Mouse (Mus musculus) WW6 (cell line): ENCODE data around the gene Gp2.

Experiments
- DNase-seq: peaks from one replicate; pipeline ENCODE4 v3.0.0-alpha.2; 2013; ENCODE audit warnings: low read depth, low spot score

Gene Gp2

DNA sequence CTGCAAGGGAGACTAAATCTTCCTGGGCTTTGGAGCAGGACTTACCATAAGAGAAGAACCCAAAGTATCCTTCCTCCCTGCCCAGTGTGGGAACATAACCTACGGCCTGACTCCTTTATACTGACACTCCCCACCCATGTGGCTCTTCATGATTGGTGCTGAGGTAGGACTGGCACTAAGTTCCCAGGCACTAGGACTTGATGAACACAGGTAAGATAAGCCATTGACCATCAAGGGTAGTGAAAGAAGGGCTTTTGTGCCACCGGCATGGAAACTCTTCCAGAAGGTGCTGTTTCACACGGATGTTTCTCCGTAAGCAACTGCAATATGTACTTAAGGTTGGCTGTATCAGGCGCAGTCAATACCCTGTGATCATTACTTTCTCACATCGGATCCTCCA lies at the start of gene Gp2:
Gene Gp2 (minus strand): TSS at position 101 of the 400 bp plus-strand sequence.
- no peak for DNase-seq

DNA sequence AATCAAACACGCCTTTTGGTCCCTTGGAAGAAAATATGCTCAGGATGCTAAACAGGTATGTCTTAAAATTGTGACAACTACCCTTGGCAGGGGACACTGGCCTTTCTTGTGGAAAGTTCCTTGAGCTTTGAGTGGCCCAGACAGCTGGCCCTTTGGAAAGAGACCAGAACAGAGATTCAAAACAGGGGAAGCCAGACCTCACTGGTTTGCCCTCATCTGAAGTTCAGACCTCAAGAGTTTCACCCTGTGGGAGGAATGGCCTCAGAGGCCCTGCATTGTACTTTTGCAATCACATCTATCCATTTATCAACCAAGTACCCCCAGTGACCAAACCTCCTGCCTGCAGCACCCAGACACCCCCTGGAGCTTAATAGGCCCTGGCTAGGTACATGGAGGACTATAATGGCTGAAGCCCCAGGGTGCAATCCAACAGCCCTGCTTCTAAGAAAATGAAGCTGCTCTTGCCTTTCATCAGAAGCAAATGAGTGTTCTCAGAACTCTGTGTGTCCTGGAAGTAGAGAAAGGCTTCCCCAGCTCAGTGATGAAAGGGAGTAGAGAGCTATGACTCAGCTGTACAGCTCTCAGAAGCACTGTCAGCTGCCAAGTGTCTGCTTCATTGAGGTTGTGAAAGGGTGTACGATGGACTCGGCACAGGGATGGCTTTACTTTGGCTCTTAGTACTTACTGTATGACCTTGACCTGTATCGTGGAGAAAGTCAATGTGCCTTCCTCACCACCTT lies 31.1 kb upstream of the Gp2 start:
- DNase-seq, result no peak

DNA sequence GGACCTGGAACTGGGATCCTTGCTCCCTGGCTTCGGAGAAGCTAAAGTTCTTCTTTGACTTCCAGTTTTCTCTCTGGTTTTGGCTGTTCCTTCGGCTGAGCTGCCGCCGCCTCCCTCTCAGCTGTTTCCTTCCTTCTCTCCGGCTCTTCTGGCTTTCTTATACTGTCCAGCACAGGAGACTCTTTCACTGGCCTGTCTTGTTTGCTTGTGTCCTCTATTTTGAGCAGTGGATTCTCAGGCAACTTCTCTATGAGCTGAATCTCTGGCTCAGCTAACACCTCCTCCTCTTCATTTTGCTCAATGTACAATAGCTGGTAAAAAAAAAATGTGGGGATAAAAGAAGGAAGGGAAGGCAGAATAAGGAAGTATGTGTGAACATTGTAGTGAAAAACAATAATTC lies 27.6 kb upstream of the Gp2 start:
- no peak for DNase-seq

DNA sequence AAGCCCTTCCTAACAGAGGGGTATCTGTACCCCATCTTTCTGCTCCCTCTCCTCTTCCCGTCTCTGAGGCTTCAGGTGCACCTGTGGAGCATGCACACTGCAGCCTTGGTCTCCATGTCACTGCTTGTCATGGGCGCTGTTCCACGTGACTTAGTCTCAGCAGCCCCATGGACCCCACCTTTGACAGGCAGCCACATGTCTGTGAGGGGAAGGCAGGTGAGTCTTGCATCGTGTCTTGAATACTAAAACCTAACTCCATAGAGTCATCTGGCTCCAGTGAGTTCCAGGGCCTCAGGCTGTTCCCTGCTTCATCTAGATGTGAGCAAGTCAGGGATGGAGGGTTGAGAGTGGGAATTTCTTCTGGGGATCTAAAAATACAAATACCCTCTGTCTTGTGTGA lies 25.1 kb upstream of the Gp2 start:
- DNase-seq, result no peak

DNA sequence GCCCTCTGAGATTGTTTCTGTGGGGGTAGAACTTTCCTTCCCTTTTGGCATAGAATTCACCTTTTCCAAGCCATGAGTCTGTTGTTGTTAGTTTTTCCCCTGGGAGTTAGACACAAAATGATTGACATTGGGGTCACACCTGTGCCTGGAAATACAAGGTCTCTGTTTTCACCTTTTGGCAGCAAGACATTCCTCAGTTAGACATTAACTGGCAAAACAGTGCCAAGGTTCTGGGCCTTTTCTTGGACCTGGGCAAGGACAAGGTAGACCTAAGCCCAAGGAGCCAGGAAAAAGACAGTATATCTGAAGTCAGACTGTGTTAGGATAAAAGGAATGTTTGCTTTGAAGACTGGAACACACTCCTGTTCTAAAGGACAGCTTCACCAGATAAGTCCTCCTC lies 20.2 kb upstream of the Gp2 start, which contains the start of gene Umod:
Gene Umod (minus strand): TSS at position 27 of the 400 bp plus-strand sequence.
- DNase-seq, result no peak

DNA sequence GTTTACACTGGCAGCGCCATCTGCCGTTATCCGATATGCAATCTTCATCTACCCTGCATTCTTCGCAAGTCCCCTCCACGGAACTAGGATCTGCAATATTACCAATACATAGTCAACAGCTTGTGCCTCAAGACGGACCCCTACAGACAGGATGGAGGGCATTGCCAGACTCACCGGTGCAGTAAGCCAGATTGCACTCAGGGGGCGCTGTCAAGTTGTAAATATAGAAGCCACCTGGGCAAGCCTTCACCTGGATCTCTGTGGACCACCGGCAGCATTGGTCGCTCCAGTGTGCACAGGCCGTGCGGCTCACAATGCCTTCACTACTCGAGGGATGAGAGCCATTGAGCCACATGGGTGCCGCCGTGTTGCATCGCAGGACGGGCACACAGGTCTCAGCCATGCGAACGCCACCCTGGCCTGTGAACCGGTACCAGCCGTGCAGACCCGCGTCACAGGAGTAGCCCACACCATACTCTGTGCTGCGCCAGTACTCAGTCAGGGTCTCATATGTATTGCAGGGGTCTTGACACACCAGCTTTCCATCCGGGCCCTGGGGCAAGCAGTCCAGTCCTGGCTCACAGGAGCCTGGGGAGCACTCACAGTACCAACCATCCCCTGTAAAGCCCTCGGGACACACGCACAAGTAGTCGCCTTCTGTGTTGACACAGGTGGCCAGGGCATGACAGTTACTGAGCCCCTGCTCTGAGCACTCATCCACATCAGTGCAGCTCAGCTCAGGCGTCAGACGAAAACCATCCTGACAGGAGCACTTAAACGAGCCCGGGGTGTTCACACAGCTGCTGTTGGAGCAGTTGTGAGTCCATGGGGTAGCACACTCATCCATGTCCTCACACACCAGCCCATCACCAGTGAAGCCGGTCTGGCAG lies 17.7 kb upstream of the Gp2 start:
- DNase-seq, result peak; percentile 33

DNA sequence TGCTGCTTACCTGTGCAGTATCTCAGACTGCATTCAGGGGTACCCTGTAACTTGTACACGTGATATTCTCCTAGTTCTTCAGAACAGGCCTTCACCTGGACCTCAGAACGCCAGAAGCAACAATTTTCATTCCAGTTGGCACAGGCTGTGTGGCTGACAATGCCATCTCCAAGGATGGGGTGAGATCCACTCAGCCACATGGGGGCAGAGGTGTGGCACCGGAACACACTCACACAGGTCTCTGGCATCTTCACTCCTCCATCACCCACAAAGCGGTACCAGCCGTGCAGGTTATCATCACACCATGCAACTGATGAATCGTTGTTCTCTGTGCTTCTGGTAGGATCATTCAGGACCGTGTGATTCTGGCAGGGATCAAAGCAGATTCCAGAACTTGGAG lies 4.9 kb downstream of the Gp2 start:
- DNase-seq, result no peak

DNA sequence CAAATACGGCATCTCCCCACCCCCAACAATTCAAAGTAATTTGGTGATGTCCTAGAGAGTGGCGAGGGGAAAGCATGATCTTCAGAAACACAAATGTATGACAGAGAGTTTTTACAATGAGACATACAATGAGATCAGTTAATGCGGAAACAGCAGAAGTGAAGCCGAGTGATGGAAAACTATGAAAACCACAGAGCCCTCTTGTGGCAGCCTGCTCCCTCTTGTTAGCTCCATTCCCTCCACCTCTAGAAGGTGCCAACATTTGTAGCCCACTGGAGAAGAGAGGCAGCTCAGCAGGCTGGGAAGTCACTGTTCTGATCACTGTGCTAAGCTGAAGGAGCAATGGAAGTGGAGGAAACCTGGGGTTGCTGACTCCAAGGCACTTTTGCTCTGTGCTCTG lies 15.2 kb downstream of the Gp2 start:
- no peak for DNase-seq

DNA sequence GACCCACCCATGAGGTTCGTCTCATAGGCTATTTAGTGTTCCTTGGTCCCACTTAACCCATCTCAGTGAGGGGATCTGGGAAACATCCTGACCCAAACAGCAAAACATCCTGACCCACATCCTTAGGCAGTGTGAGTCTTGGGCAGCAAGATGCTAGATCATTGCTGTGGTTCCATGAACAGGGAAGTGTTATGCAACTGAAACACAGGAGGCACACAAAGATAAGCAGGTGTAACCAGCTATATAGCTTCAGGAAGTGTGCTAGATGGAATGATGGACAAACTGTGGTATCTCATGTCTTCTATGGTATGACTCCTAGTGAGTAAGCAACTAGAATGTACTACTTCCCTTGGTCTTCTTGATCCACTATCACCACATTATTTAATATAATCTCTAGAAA lies 17.1 kb downstream of the Gp2 start:
- DNase-seq, result no peak

DNA sequence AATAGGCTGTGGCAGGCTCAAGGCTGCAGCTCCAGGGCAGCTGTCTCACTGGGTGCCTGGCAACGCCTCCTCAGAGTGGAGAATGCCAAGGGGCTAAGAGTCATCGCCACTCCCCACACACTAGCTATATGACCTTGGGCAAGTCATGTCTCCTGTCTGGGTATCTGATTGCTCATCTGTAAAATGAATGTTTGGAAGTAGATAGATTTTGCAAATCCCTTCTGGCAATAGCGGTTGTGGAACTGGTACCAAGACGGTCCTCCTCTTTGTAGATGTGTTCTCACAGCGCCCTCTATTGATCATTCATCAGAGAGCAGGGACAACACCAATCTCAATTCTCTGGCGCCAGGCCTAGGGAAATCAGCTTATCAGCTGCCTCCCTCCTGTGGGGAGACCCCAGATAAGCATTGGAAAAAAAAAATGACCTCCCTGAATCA lies 31.9 kb downstream of the Gp2 start:
- peak; percentile 26 for DNase-seq

DNA sequence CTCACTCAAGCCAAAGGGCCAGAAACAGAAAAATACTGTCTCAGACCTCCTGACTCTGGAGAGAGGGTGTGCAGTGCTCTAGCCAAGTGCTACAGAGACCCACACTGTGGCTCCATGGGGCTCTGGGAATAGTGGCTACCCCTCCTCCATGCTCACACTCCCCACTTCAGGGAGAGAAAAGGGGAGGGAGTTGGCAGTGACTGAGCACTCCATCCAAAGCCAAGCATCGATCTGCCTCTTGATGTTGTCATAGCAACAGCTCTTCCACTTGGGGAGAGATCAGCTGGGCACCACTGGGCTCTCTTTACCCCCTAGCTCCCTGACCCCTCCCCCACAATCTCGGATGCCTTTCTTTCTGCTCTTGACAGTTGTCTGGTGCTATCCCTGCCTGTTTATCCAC lies 38.4 kb downstream of the Gp2 start:
- DNase-seq, result no peak

DNA sequence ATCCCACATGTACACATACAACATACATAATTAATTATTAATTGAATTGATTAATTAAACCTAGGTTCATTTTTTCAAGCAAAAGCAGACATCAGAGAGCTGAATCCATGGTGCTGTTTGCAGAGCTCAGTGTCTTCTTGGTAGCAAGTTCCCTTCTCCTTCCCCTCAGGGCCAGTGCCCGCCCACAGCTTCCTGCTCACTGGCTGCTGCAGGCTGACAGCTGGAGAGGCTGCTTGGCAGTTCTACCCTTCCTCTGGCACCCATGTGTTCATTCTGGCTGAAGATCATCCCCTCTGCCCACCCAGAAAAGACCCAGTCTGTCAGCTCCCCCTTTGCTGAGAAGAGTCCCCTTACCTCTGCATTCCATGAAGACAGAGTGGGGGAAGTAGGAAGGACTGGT lies 40.6 kb downstream of the Gp2 start:
- no peak for DNase-seq

DNA sequence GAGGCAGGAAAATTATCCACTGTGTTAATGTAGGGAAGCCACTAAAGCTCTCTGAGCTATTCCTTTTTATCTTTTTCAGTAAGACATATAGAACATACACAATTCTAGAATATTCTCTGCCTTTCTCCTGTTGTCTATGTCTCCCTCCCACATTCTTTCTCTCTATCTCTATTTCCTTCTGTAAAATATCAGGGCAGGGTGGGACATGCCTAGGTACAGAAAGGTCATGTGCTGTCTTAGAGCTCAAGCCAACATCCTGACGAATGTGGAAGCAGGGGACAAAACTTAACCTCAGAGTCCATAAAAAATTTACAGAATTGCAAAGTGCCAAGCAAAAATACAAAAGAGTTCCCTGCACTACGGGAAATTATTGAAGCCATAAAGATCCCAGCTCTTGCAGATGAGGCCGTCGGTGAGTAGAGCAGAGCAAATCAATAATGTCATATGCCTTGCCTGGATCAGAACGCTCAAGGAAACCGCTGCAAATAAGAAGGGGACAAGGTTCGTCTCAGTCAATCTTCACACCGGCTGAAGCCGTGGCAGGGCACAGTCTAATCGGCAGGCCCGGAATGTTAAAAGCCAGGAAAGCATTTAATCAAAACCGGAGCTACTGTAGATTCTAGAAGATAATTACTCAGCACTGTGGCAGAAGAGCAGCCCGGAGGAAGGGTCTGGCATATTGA lies 64.9 kb downstream of the Gp2 start:
- no peak for DNase-seq
